Comparison of ENCODE assay signal across 9 mouse cellular contexts in genomic region chr3:123092442-123092841, GRCm38 (mm10). TPM values are rescaled to one million over a fixed set of nuclear protein-coding genes. Genes with fewer than 3 reads are reported as not detected.
DNase-seq lines count a peak whose midpoint lies in the region; ATAC-seq and TF ChIP-seq lines count a peak whose summit lies in the region.
"Had no signal": no experiment of that assay in that cellular context is flagged by ENCODE, and none has a peak within 500 bp of the region (broad histone marks: within the 10 kb centered on the region; RNA-seq: fewer than 3 reads in every experiment).

No protein-coding gene starts in this region.

- TF ChIP-seq EP300 in stomach, postnatal 0 days (optimal IDR thresholded peaks at IDR 0.05), result no peak

- no peak overlapping the region for H3K27ac ChIP-seq in stomach, postnatal 0 days (replicated peaks)
- H3K27ac ChIP-seq: hindbrain, embryonic 15.5 days; neural tube, embryonic 12.5 days had no signal

- 20% methylated on average over 6 of the region's 6 CpGs for WGBS in stomach, postnatal 0 days

- intact Hi-C loops in gastrocnemius, postnatal 14 days (cut with DNase I; ENCODE audit: low total_unique reads), result no loop called here

- no peaks in the 10 kb centered on the region for H3K36me3 ChIP-seq in stomach, postnatal 0 days (ENCODE audit: control insufficient read depth, insufficient read depth, low read length)
- H3K36me3 ChIP-seq: hindbrain, embryonic 15.5 days; neural tube, embryonic 12.5 days had no signal

- TF ChIP-seq CTCF in stomach, postnatal 0 days (IDR thresholded peaks at IDR 0.05; ENCODE audit: low read depth), result no peak

- 0 out of 2 replicates have a peak overlapping the region, but pooled peaks have one; percentile 27 for H3K9ac ChIP-seq in stomach, postnatal 0 days (ENCODE audit: low read length)
- H3K9ac ChIP-seq: hindbrain, embryonic 15.5 days; neural tube, embryonic 12.5 days had no signal

- no peak overlapping the region for H3K4me2 ChIP-seq in stomach, postnatal 0 days (replicated peaks; ENCODE audit: low read depth)
- H3K4me2 ChIP-seq: hindbrain, embryonic 15.5 days; neural tube, embryonic 12.5 days had no signal

- no peaks in the 10 kb centered on the region for H3K9me3 ChIP-seq in stomach, postnatal 0 days (ENCODE audit: control insufficient read depth, low read length)
- H3K9me3 ChIP-seq: hindbrain, embryonic 15.5 days; neural tube, embryonic 12.5 days had no signal

- H3K27me3 ChIP-seq in stomach, postnatal 0 days (ENCODE audit: control insufficient read depth, insufficient read depth, low read length), result no peaks in the 10 kb centered on the region
- H3K27me3 ChIP-seq: hindbrain, embryonic 15.5 days; neural tube, embryonic 12.5 days had no signal

- no peak overlapping the region for H3K4me3 ChIP-seq in stomach, postnatal 0 days (ENCODE audit: low read depth, low read length)
- H3K4me3 ChIP-seq: hindbrain, embryonic 15.5 days; neural tube, embryonic 12.5 days had no signal

- peak; percentile 54 to 55 for DNase-seq in right cerebral cortex, postnatal 10 days (ENCODE audit: low spot score in 2 of 2)
- DNase-seq in right cerebral cortex, postnatal 25 days, result no peak
- DNase-seq in gastrocnemius, postnatal 14 days, result peak; percentile 82
- peak; percentile 85 for DNase-seq in heart, postnatal 4 days
- DNase-seq in stomach, postnatal 0 days (ENCODE audit: low spot score), result peak; percentile 20
- DNase-seq in frontal cortex, postnatal 36 days (ENCODE audit: low spot score in 2 of 2), result no peak

- no peak for ATAC-seq in stomach, postnatal 0 days (ENCODE audit: low FRiP score, low TSS enrichment)
- no peak for ATAC-seq in granulocyte monocyte progenitor cell, adult 5-6 weeks (replicated peaks; ENCODE audit: poor library complexity, severe bottlenecking)

- H3K4me1 ChIP-seq in stomach, postnatal 0 days (replicated peaks; ENCODE audit: control insufficient read depth, insufficient read depth), result peaks cover 4% of the 10 kb centered on the region; the same call in 1 of the 2 replicates
- H3K4me1 ChIP-seq: neural tube, embryonic 12.5 days had no signal

RNA-seq across cellular contexts. Expression of gene Myoz2, which starts 57.6 kb away (rescaled TPM):
- total RNA-seq in gastrocnemius, postnatal 14 days (2021), result 100 to 1,000 TPM; 340 to 373 TPM
- total RNA-seq in heart, postnatal 4 days (2021), result 100 to 1,000 TPM; 792 to 841 TPM
- 1.1 and 1.2 TPM in 2 replicates for polyA plus RNA-seq in stomach, postnatal 0 days (2015; fragmentation: Nextera tagmentation; extraction: Ambion mirVana)
- total RNA-seq in granulocyte monocyte progenitor cell, adult 5-6 weeks (2014; fragmentation: Nextera tagmentation), result not detected in 2 replicates
- total RNA-seq in granulocyte monocyte progenitor cell, adult 5-6 weeks (2017), result not detected in 2 replicates

Comparison
In these comparisons a context has a peak if more than half of its experiments do, and no peak if none do; other contexts are left out.
1. DNase-seq: peak in right cerebral cortex, postnatal 10 days (2 of 2), gastrocnemius, postnatal 14 days (single experiment), heart, postnatal 4 days (single experiment) and stomach, postnatal 0 days (single experiment); none in right cerebral cortex, postnatal 25 days (single experiment) and frontal cortex, postnatal 36 days (0 of 2).
2. RNA of gene Myoz2, which starts 57.6 kb away (total RNA-seq): 792 to 841 TPM in heart, postnatal 4 days and 340 to 373 TPM in gastrocnemius, postnatal 14 days; not detected in granulocyte monocyte progenitor cell, adult 5-6 weeks; every median in the first group is over 100 times any median in the second.